Mouse (Mus musculus): ENCODE results near the gene Hsd17b7. TPM values are rescaled to one million over a fixed set of nuclear protein-coding genes. Genes with fewer than 3 reads are reported as not detected.
A peak's percentile ranks its signal among the peaks of the same experiment; 100 is the strongest.

The Hsd17b7 gene
- polyA plus RNA-seq, 1 experiment from 2014 or later: 18.4 TPM

DNA sequence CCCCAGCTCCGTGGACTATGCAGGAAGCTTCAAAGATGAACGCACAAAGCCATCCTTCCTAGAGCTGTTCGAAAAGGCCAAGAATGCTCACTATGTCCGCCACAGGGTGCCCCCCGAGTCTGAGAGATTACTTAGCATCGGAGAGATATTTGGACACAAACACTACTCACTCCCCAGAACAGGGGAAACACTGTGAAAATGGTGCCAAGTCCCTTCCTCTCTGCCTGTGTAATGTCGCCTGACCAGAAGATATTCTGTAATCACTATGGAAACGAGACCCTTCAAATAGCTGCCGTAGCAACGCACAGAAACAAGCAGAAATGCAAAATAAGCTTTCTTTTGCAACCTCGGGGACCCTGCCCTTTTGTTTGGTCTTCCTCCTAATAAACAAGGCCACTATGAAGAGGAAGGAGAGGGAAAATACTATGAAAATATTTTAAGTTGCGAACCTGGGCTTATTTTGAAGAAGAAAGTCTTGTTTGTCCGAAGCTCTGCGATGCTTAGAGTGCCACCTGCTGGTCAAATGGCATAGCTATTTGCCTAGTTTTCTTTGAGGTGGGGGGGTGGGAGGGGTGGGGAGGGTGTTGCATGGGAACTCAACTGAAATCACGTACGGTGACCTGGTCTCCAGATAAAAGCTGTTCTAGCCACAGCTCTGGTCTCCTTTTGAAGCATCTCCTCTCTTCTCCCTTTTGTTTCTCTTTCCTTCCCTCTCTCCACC, 34.9 kb downstream of the Hsd17b7 start:
- Histone ChIP-seq H3K9me3 (no peaks in the 10 kb centered on the region), H3K27me3 (no peaks in the 10 kb centered on the region), H3K4me3 (no peak overlapping the region), H3K4me1 (peaks cover 2% of the 10 kb centered on the region; the same call in 1 of the 2 replicates), H3K4me2 (peak overlapping the region; percentile 38), H3K9ac (no peak overlapping the region), H3K36me3 (no peaks in the 10 kb centered on the region), H3K27ac (no peak overlapping the region)
- 48% methylated on average over 16 of the region's 16 CpGs for WGBS
- ATAC-seq (ENCODE audit: insufficient number of reproducible peaks, insufficient read depth, low FRiP score, low TSS enrichment, low read depth): no peak

DNA sequence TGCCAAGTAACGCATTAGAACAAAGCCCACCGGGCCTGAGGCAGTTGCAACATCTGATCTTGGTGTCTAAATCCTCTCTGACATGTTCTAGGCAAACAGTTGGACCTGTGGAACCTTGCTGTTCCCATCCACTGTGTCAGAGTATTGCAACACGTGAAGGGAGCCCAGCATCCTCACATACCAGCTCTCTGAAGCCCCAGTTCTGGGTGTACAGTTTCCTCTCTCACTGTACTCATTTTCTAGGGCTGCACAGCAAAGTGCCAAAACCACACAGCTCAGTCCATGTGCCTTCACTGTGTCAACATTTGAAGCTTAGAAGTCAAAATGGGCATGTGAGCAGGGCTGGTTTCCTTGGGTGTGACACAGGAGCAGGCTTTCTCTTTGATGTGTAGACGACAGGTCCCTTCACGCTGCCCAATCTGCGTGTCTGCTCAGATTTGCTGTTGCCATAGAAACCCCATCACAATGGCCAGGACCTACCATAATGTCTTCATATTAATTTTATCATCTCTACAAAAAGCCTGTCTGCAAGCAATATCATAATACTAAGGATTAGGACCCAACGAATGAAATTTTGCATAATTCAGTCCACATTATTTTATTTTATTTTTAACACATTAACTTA, 36.8 kb downstream of the Hsd17b7 start:
- Histone ChIP-seq H3K9ac (no peak overlapping the region; the same call in 1 of the 2 replicates), H3K4me1 (peaks cover 11% of the 10 kb centered on the region; the same call in 1 of the 2 replicates), H3K9me3 (no peaks in the 10 kb centered on the region), H3K4me2 (no peak overlapping the region), H3K4me3 (no peak overlapping the region), H3K27me3 (no peaks in the 10 kb centered on the region), H3K36me3 (no peaks in the 10 kb centered on the region), H3K27ac (no peak overlapping the region)
- ATAC-seq (ENCODE audit: insufficient number of reproducible peaks, insufficient read depth, low FRiP score, low TSS enrichment, low read depth): no peak
- 64% methylated on average over 7 of the region's 7 CpGs for WGBS

DNA sequence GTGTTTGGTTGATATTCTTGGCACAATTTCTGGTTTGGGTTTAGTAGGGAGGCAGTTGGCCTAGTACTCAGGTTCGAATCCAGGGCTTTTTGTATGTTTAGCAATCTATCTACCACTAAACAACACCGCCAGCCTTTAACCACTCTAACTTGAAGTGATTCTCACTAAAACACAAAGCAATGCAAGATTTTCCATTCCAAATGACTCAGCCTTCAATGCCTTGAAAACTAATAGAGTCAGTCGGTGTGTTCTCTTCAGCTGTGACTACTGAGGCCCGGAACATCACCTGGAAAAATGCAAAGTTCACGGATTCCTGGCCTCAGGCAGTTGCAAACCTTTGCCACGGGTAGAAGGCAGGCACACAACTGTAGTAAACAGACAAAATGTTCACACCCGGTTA, 37.3 kb downstream of the Hsd17b7 start:
- Histone ChIP-seq H3K27ac (no peak overlapping the region), H3K9ac (no peak overlapping the region; the same call in 1 of the 2 replicates), H3K9me3 (no peaks in the 10 kb centered on the region), H3K36me3 (no peaks in the 10 kb centered on the region), H3K4me3 (no peak overlapping the region), H3K4me1 (peaks cover 11% of the 10 kb centered on the region; the same call in 1 of the 2 replicates), H3K27me3 (no peaks in the 10 kb centered on the region), H3K4me2 (no peak overlapping the region)
- no peak for ATAC-seq (ENCODE audit: insufficient number of reproducible peaks, insufficient read depth, low FRiP score, low TSS enrichment, low read depth)
- 74% methylated on average over 7 of the region's 7 CpGs for WGBS

DNA sequence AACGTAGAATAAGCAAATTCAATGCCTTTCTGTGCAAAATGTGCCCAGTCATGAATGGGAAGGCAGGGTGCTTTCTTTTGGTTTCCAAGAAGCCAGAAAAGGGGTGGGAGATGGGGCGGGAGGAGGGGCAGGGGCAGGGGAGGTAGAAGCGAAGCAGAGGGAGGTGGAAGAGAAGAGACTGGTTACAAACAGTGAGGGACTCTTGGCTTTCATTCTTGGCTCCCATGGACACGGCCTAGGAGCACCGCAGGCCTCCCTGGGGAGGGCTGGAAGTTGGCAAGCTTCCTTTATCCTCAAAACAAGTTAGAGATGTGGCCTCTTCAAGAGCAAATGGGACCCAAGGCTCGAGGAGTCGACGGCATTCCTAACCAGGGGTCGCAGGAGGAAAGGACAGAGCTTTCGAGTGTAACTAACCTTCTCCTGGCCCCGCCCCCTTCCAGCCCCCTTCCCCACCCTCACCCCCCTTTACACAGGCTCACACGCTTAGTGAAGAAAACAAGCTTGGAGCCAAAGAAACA, 40.5 kb downstream of the Hsd17b7 start, which contains the start of gene Ccdc190:
Gene Ccdc190, plus strand, starts transcription at position 195 of the 518 bp plus-strand sequence.
- WGBS: 18% methylated on average over 12 of the region's 12 CpGs
- Histone ChIP-seq H3K9me3 (no peaks in the 10 kb centered on the region), H3K36me3 (no peaks in the 10 kb centered on the region), H3K4me3 (peak within 1 kb of the TSS; percentile 19; the same call in 1 of the 2 replicates), H3K9ac (peak within 1 kb of the TSS; percentile 49; the same call in 1 of the 2 replicates), H3K27ac (peak within 1 kb of the TSS; percentile 7; the same call in 1 of the 2 replicates), H3K4me1 (0 out of 2 replicates have a peak, but pooled peaks cover 11% of the 10 kb centered on the region), H3K27me3 (no peaks in the 10 kb centered on the region), H3K4me2 (peak within 1 kb of the TSS; percentile 46)
- 0 out of 2 replicates have a peak, but pooled peaks have one; percentile 33 for ATAC-seq (ENCODE audit: insufficient number of reproducible peaks, insufficient read depth, low FRiP score, low TSS enrichment, low read depth)

DNA sequence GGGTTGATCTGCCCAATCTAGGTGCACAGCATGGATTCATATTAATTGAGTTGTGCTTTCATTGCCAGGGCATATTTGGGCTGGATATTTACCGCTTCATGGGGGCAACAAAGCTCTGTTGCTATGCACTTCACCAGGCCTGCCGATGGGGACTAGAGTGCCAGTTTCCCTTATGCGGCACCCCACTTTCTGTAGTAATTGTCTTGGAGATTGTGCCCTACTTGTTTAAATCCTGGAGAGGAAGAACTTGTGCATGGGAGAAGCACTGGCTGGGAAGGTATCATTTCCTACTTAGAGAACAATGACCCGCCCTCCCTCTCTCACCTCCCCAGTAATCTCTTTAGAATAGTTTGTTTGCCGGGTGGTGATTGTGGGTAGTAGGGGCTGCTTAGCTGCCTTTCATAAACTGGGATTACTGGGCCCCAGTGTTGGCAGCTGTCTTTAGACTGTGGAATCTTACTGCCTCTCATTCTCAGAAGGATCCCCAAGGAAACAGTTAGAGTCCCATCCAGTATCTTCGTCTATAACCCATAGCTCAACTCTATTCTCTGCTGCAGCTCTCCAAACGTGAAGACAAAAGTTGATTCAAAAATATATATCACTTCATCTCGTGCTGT, 41.2 kb downstream of the Hsd17b7 start:
- Histone ChIP-seq H3K4me3 (no peak overlapping the region), H3K36me3 (no peaks in the 10 kb centered on the region), H3K9ac (no peak overlapping the region), H3K4me1 (0 out of 2 replicates have a peak, but pooled peaks cover 11% of the 10 kb centered on the region), H3K27me3 (no peaks in the 10 kb centered on the region), H3K9me3 (no peaks in the 10 kb centered on the region), H3K4me2 (peak overlapping the region; percentile 46; the same call in 1 of the 2 replicates), H3K27ac (no peak overlapping the region)
- 67% methylated on average over 8 of the region's 8 CpGs for WGBS
- ATAC-seq (ENCODE audit: insufficient number of reproducible peaks, insufficient read depth, low FRiP score, low TSS enrichment, low read depth): no peak

DNA sequence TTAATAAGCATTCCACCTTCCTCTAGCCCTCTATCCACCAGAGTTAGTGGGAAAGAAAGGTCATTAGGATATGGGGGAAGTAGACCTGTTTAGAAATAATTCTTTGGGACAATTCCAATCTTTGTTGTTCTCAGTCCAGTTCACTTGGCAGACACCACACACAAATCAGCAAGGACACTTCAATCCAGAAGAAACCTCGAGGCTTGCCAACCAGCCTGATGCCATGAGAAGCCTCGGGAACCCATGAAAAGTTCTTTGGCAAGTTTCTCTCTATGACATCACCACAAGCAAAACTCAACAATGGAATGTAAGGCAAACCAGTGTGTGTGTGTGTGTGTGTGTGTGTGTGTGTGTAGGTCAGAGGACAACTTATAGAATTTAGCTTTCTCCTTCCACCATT, 44.5 kb downstream of the Hsd17b7 start:
- no peak for ATAC-seq (ENCODE audit: insufficient number of reproducible peaks, insufficient read depth, low FRiP score, low TSS enrichment, low read depth)
- 79% methylated on average over 2 of the region's 2 CpGs for WGBS
- H3K9ac ChIP-seq: no peak overlapping the region

DNA sequence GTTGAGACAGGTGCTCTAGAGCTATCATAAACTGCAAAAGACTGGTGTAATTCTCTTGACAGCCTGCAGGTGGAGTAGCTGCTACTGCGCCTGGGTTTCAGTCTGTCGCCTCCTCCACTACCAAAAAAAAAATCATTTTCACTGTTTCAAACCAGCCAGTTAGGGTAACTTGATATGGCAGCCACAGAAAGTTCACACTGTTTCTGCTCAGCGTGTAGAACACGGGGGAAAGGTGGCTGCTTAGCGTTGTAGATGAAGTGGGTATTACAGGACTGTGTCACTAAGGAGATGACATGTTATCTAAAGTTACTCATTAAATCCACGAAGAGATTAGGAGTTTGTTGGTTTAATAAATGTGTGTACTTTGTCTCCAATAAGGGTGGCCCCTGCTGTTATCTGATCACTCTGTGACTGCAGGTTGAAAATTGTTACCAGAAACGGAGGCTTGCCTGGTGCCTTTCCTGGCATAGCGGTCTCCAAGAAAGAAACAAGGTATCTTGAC, 47.3 kb downstream of the Hsd17b7 start:
- peaks cover 13% of the 10 kb centered on the region for H3K4me1 ChIP-seq
- no peak overlapping the region for H3K9ac ChIP-seq
- H3K27ac ChIP-seq: no peak overlapping the region
- H3K4me2 ChIP-seq: peak overlapping the region; percentile 39
- ATAC-seq (ENCODE audit: insufficient number of reproducible peaks, insufficient read depth, low FRiP score, low TSS enrichment, low read depth): no peak
- 14% methylated on average over 8 of the region's 8 CpGs for WGBS
- H3K27me3 ChIP-seq: peaks cover 3% of the 10 kb centered on the region; the same call in 1 of the 2 replicates
- no peaks in the 10 kb centered on the region for H3K36me3 ChIP-seq
- H3K9me3 ChIP-seq: no peaks in the 10 kb centered on the region
- no peak overlapping the region for H3K4me3 ChIP-seq

More for the DNA sequence above, 44.5 kb downstream of the Hsd17b7 start:
- no peaks in the 10 kb centered on the region for H3K9me3 ChIP-seq
- peaks cover 3% of the 10 kb centered on the region; the same call in 1 of the 2 replicates for H3K27me3 ChIP-seq
- no peaks in the 10 kb centered on the region for H3K36me3 ChIP-seq
- H3K4me3 ChIP-seq: no peak overlapping the region
- no peak overlapping the region for H3K4me2 ChIP-seq
- H3K27ac ChIP-seq: no peak overlapping the region
- H3K4me1 ChIP-seq: peaks cover 14% of the 10 kb centered on the region; the same call in 1 of the 2 replicates

DNA sequence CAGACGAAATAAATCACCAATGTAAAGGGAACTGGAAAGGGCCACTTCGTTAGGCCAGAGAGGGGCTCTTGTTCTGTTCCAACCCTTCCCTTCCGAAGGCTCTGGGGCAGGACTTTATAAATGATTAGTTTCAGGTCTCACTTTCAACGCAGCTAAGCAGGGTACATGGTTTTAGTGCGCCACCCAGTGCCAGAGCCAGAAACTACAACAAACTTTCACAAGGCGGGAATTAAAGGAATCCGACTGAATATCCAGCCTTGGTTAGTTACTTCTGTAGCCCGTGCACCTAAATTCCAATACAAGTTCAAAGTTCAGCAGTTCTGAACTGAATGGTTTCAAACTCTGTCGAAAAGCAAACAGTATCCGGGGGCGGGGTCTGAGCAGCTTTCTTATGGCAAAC, 49.8 kb downstream of the Hsd17b7 start:
- Histone ChIP-seq H3K4me3 (peak overlapping the region; percentile 13; the same call in 1 of the 2 replicates), H3K27me3 (peaks cover 3% of the 10 kb centered on the region; the same call in 1 of the 2 replicates), H3K36me3 (no peaks in the 10 kb centered on the region), H3K27ac (no peak overlapping the region), H3K4me2 (peak overlapping the region; percentile 52), H3K9ac (peak overlapping the region; percentile 54), H3K9me3 (no peaks in the 10 kb centered on the region), H3K4me1 (peaks cover 16% of the 10 kb centered on the region)
- 4% methylated on average over 11 of the region's 11 CpGs for WGBS
- no peak for ATAC-seq (ENCODE audit: insufficient number of reproducible peaks, insufficient read depth, low FRiP score, low TSS enrichment, low read depth)

DNA sequence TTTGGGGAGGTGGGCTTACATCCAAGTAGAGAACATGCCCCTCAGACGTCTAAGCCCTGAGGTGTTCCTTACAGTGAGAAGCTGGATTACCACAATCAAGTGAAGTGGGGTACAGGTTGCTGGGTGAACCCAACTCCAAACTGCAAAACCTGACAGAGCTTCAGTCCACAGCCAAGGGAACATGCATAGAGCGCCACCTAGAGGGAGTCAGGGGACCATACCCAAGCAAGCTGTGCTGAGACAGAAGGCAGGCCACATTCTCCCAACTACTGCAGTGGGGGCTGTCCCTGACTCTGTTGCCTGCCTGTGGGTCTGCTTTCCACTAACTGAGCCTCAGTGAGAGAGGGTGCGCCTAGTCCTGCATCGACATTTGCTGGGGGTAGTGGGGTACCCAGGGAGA, 51.0 kb downstream of the Hsd17b7 start:
- Histone ChIP-seq H3K4me2 (no peak overlapping the region), H3K9me3 (no peaks in the 10 kb centered on the region), H3K4me3 (no peak overlapping the region), H3K27ac (no peak overlapping the region), H3K9ac (no peak overlapping the region), H3K4me1 (peaks cover 25% of the 10 kb centered on the region), H3K36me3 (no peaks in the 10 kb centered on the region), H3K27me3 (peaks cover 3% of the 10 kb centered on the region; the same call in 1 of the 2 replicates)
- ATAC-seq (ENCODE audit: insufficient number of reproducible peaks, insufficient read depth, low FRiP score, low TSS enrichment, low read depth): no peak
- WGBS: 26% methylated on average over 4 of the region's 4 CpGs

DNA sequence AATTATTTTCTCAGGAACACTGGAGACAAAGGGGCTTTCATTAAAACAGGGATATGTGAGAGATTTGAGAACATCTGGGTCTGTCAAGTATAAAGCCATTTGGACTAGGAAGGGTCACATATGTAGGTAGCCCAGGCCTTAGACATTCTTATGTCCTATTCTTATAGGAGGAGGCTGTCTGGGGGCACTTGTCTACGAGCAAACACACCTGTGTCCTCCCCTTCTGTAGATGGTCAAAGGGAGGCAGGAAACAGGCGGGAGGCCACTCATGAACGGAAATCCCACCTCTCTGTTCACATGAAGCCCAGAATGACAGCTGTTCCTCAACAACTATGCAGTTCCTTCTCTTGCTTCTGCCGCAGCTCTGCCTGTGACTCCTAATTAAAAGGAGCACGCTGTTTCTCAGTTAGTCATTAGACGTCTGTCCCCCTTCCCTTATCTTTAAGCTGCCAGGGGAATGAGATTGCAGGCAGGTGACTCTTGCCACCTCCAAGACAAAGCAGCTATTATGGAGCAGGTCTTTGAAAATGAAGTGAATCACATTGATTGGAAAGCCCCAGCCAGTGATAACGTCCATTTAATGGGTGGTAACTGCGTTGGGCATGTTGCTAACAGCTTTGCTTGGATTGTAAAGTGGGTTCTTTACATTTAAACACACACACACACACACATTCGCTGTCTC, 51.8 kb downstream of the Hsd17b7 start:
- ATAC-seq (ENCODE audit: insufficient number of reproducible peaks, insufficient read depth, low FRiP score, low TSS enrichment, low read depth): no peak
- H3K4me1 ChIP-seq: peaks cover 29% of the 10 kb centered on the region
- H3K36me3 ChIP-seq: no peaks in the 10 kb centered on the region
- no peak overlapping the region for H3K9ac ChIP-seq
- no peak overlapping the region for H3K27ac ChIP-seq
- H3K4me3 ChIP-seq: no peak overlapping the region
- WGBS: 61% methylated on average over 9 of the region's 9 CpGs
- H3K27me3 ChIP-seq: peaks cover 3% of the 10 kb centered on the region; the same call in 1 of the 2 replicates
- no peak overlapping the region for H3K4me2 ChIP-seq
- H3K9me3 ChIP-seq: no peaks in the 10 kb centered on the region

Measured in embryonic facial prominence, embryonic 13.5 days (tissue).